Comparison of ENCODE assay signal across 17 mouse cellular contexts in the genomic region with DNA sequence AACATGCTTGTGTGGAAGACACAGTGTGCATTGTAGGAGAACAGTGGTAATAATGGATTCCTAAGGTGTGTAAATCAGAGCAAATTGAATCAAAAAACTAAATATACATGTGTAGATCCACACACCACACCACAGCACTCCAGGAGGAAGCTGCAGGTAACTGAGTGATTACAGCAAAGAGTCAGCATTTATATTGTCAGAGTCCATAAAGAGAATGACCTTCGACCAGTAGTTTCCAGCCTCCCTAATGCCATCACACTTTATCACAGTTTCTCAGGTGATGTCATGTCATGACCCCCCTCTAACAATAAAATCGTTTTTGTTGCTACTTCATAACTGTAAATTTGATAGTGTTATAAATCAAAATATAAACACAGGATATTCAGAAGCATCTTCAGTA.
"Had no signal": no experiment of that assay in that cellular context is flagged by ENCODE, and none has a peak within 500 bp of the region (broad histone marks: within the 10 kb centered on the region; RNA-seq: fewer than 3 reads in every experiment).

No protein-coding gene starts in this region.

- H3K36me3 ChIP-seq: neural tube, embryonic 12.5 days; neural tube, embryonic 13.5 days; neural tube, embryonic 15.5 days; stomach, embryonic 15.5 days had no signal

- H3K27me3 ChIP-seq: neural tube, embryonic 12.5 days; neural tube, embryonic 13.5 days; neural tube, embryonic 15.5 days; stomach, embryonic 15.5 days had no signal

- H3K4me2 ChIP-seq: neural tube, embryonic 12.5 days; neural tube, embryonic 13.5 days; neural tube, embryonic 15.5 days; stomach, embryonic 15.5 days had no signal

- DNase-seq: retina, postnatal 1 day; right cerebral cortex, adult 18-20 months; right cerebral cortex, postnatal 14 days; right cerebral cortex, postnatal 25 days; right cerebral cortex, postnatal 4 days; spleen, adult 18-20 months; thymus, adult 18-20 months; thymus, adult 2 months; thymus, postnatal 14 days; thymus, postnatal 25 days; thymus, postnatal 36 days; thymus, postnatal 4 days had no signal

- H3K4me3 ChIP-seq: neural tube, embryonic 12.5 days; neural tube, embryonic 13.5 days; neural tube, embryonic 15.5 days; stomach, embryonic 15.5 days had no signal

- H3K4me1 ChIP-seq: neural tube, embryonic 12.5 days; neural tube, embryonic 13.5 days; neural tube, embryonic 15.5 days; stomach, embryonic 15.5 days had no signal

- H3K9me3 ChIP-seq: neural tube, embryonic 12.5 days; neural tube, embryonic 13.5 days; neural tube, embryonic 15.5 days; stomach, embryonic 15.5 days had no signal

- H3K9ac ChIP-seq: neural tube, embryonic 12.5 days; neural tube, embryonic 13.5 days; neural tube, embryonic 15.5 days; stomach, embryonic 15.5 days had no signal

- H3K27ac ChIP-seq: neural tube, embryonic 12.5 days; neural tube, embryonic 13.5 days; neural tube, embryonic 15.5 days; stomach, embryonic 15.5 days; stomach, postnatal 0 days had no signal
